Comparison of ENCODE assay signal across 9 mouse cellular contexts in genomic region chr5:76973488-76973887, GRCm38 (mm10). TPM values are rescaled to one million over a fixed set of nuclear protein-coding genes. Genes with fewer than 3 reads are reported as not detected.
DNase-seq lines count a peak whose midpoint lies in the region; ATAC-seq and TF ChIP-seq lines count a peak whose summit lies in the region.
"Had no signal": no experiment of that assay in that cellular context is flagged by ENCODE, and none has a peak within 500 bp of the region (broad histone marks: within the 10 kb centered on the region; RNA-seq: fewer than 3 reads in every experiment).

No protein-coding gene starts in this region.

- H3K9ac ChIP-seq in heart, embryonic 11.5 days (ENCODE audit: low read depth, low read length): no peak overlapping the region; the same call in 1 of the 2 replicates
- peak overlapping the region; percentile 77 for H3K9ac ChIP-seq in CH12.LX (ENCODE audit: insufficient read depth, low read depth)
- H3K9ac ChIP-seq in hindbrain, embryonic 11.5 days (ENCODE audit: low read depth, low read length): no peak overlapping the region

- H3K27me3 ChIP-seq in heart, embryonic 11.5 days (ENCODE audit: control insufficient read depth, insufficient read depth, low read length): no peaks in the 10 kb centered on the region
- no peaks in the 10 kb centered on the region for H3K27me3 ChIP-seq in CH12.LX (replicated peaks)
- no peaks in the 10 kb centered on the region for H3K27me3 ChIP-seq in hindbrain, embryonic 11.5 days (ENCODE audit: control insufficient read depth, insufficient read depth, low read length)
- H3K27me3 ChIP-seq in megakaryocyte, embryonic 14.5 days (replicated peaks): no peaks in the 10 kb centered on the region

- TF ChIP-seq EP300 in CH12.LX (IDR thresholded peaks at IDR 0.05; ENCODE audit: low read length): no peak

- no peak overlapping the region for H3K27ac ChIP-seq in heart, embryonic 11.5 days (ENCODE audit: low read depth, low read length)
- H3K27ac ChIP-seq in CH12.LX (ENCODE audit: insufficient read depth, low read depth): no peak overlapping the region
- H3K27ac ChIP-seq in hindbrain, embryonic 11.5 days (ENCODE audit: low read depth, low read length): no peak overlapping the region

- H3K36me3 ChIP-seq in heart, embryonic 11.5 days (ENCODE audit: control insufficient read depth, insufficient read depth, low read length): peaks cover 8% of the 10 kb centered on the region
- peaks cover 31 to 48% of the 10 kb centered on the region in 2 experiments for H3K36me3 ChIP-seq in CH12.LX (replicated peaks in 1 of 2; ENCODE audit: control insufficient read depth in 1 of 2, insufficient read depth in 1 of 2, low read length in 1 of 2)
- peaks cover 6% of the 10 kb centered on the region; the same call in 1 of the 2 replicates for H3K36me3 ChIP-seq in hindbrain, embryonic 11.5 days (ENCODE audit: control insufficient read depth, insufficient read depth, low read length)
- peaks cover 43% of the 10 kb centered on the region for H3K36me3 ChIP-seq in megakaryocyte, embryonic 14.5 days (replicated peaks; ENCODE audit: low read length)

- ATAC-seq in heart, embryonic 11.5 days (replicated peaks; ENCODE audit: insufficient number of reproducible peaks, low FRiP score, low TSS enrichment): no peak
- no peak for ATAC-seq in hindbrain, embryonic 11.5 days (ENCODE audit: low FRiP score)

- in situ Hi-C loops in CH12.LX (cut with MboI; ENCODE audit: low pct_ligation_motif_present, low pct_unique_long_range_greater_than_20kb, low sequenced_read_pairs): no loop called here

- no peaks in the 10 kb centered on the region for H3K9me3 ChIP-seq in heart, embryonic 11.5 days (replicated peaks; ENCODE audit: control insufficient read depth, low read length)
- no peaks in the 10 kb centered on the region for H3K9me3 ChIP-seq in CH12.LX (replicated peaks; ENCODE audit: low read length)
- no peaks in the 10 kb centered on the region for H3K9me3 ChIP-seq in hindbrain, embryonic 11.5 days (ENCODE audit: control insufficient read depth, low read length)
- H3K9me3 ChIP-seq in megakaryocyte, embryonic 14.5 days: no peaks in the 10 kb centered on the region

- peaks cover 14% of the 10 kb centered on the region for H3K4me1 ChIP-seq in heart, embryonic 11.5 days (ENCODE audit: control insufficient read depth, insufficient read depth, low read length)
- peaks cover 4 to 17% of the 10 kb centered on the region in 2 experiments; a peak in 3 of 4 replicates for H3K4me1 ChIP-seq in CH12.LX (ENCODE audit: control insufficient read depth in 1 of 2, insufficient read depth in 2 of 2)
- H3K4me1 ChIP-seq in hindbrain, embryonic 11.5 days (replicated peaks; ENCODE audit: control insufficient read depth, insufficient read depth, low read length): no peaks in the 10 kb centered on the region
- peaks cover 25% of the 10 kb centered on the region for H3K4me1 ChIP-seq in megakaryocyte, embryonic 14.5 days

- dilution Hi-C loops in CH12.LX (cut with MboI; ENCODE audit: extremely low pct_ligation_motif_present, extremely low pct_unique_long_range_greater_than_20kb, low sequenced_read_pairs): no loop called here

- peak overlapping the region; percentile 96 for H3K4me3 ChIP-seq in heart, embryonic 11.5 days (ENCODE audit: low read depth, low read length)
- H3K4me3 ChIP-seq in CH12.LX (replicated peaks in 1 of 3; ENCODE audit: low read depth in 2 of 3, low read length in 2 of 3, poor library complexity in 1 of 3): peak overlapping the region; percentile 93 to 99 (median 98)
- peak overlapping the region; percentile 94; the same call in 1 of the 2 replicates for H3K4me3 ChIP-seq in hindbrain, embryonic 11.5 days (ENCODE audit: low read depth, low read length)
- H3K4me3 ChIP-seq in megakaryocyte, embryonic 14.5 days (replicated peaks): peak overlapping the region; percentile 99

- intact Hi-C loops in heart, postnatal 25 days (cut with DNase I): loop anchor here (5.0 kb wide), 1 partner anchor 66 kb away; the partner anchor contains the start of gene Aasdh

- no peak for TF ChIP-seq POLR2A in CH12.LX (IDR thresholded peaks at IDR 0.05; ENCODE audit: low read depth, low read length)

- no peak for TF ChIP-seq CTCF in CH12.LX (conservative IDR thresholded peaks at IDR 0.05 in 1 of 2, IDR thresholded peaks at IDR 0.05 in 1 of 2; ENCODE audit: low read depth in 2 of 2, low read length in 2 of 2)

- TF ChIP-seq RAD21 in CH12.LX (IDR thresholded peaks at IDR 0.05; ENCODE audit: low read depth, low read length): no peak

- peak overlapping the region; percentile 94 for H3K4me2 ChIP-seq in heart, embryonic 11.5 days
- H3K4me2 ChIP-seq in CH12.LX (ENCODE audit: insufficient read depth, low read depth, poor library complexity, severe bottlenecking): peak overlapping the region; percentile 53
- H3K4me2 ChIP-seq in hindbrain, embryonic 11.5 days (replicated peaks; ENCODE audit: low read depth, low read length): peak overlapping the region; percentile 79

- H3K79me2 ChIP-seq in CH12.LX (replicated peaks; ENCODE audit: control insufficient read depth, extremely low read depth, insufficient read depth, poor library complexity, severe bottlenecking): peaks cover 30% of the 10 kb centered on the region

- WGBS in heart, embryonic 11.5 days (ENCODE audit: insufficient replicate concordance): 60% methylated on average over 3 of the region's 3 CpGs
- WGBS in hindbrain, embryonic 11.5 days: 72% methylated on average over 3 of the region's 3 CpGs

- DNase-seq in heart, postnatal 25 days (ENCODE audit: low spot score): no peak
- DNase-seq in CH12.LX (ENCODE audit: extremely low read depth): no peak
- no peak for DNase-seq in hindbrain, embryonic 11.5 days (ENCODE audit: low spot score)
- DNase-seq in cerebellum, adult 9-11 months: no peak
- no peak for DNase-seq in cerebellum, adult 11 months
- no peak for DNase-seq in right cerebral cortex, postnatal 25 days
- DNase-seq: right cerebral cortex, postnatal 4 days had no signal

TF ChIP-seq in CH12.LX, 34 proteins besides CTCF, POLR2A, EP300 and RAD21:
- TF ChIP-seq ZC3H11A (IDR thresholded peaks at IDR 0.05; ENCODE audit: low read depth, low read length): no peak
- no peak for TF ChIP-seq MEF2A (IDR thresholded peaks at IDR 0.05; ENCODE audit: borderline replicate concordance, low read depth, low read length)
- TF ChIP-seq MXI1 (IDR thresholded peaks at IDR 0.05; ENCODE audit: low read depth, low read length): no peak
- no peak for TF ChIP-seq RCOR1 (conservative IDR thresholded peaks at IDR 0.05; ENCODE audit: low read depth, low read length)
TF ChIP-seq in CH12.LX: peak in this region for 0.

RNA-seq across cellular contexts. Expression of gene Srp72, which starts 1.0 kb away (rescaled TPM):
- 51.4 and 51.9 TPM in 2 replicates for polyA plus RNA-seq in heart, embryonic 11.5 days (2014; fragmentation: Nextera tagmentation; extraction: Ambion mirVana)
- total RNA-seq in heart, postnatal 25 days (2021): 10 to 100 TPM; 52.7 to 59.6 TPM
- total RNA-seq in CH12.LX (2012; rRNA removed) (73.6 and 77.4 TPM in 2 replicates), CH12.LX (2014; rRNA removed) (85.2 and 88.9 TPM in 2 replicates)
- polyA plus RNA-seq in CH12.LX (2012; ENCODE audit: insufficient read length, low read depth): 148 and 171 TPM in 2 replicates
- polyA plus RNA-seq in hindbrain, embryonic 11.5 days (2014; fragmentation: Nextera tagmentation; extraction: Ambion mirVana): 77.3 and 82.3 TPM in 2 replicates
- 10.0 and 62.0 TPM in 2 replicates for polyA plus RNA-seq in megakaryocyte, embryonic 14.5 days (2012; ENCODE audit: insufficient read depth, low replicate concordance)

RNA-seq across cellular contexts. Expression of gene Ppat, which starts 22.1 kb away (rescaled TPM):
- 38.7 and 39.6 TPM in 2 replicates for polyA plus RNA-seq in heart, embryonic 11.5 days (2014; fragmentation: Nextera tagmentation; extraction: Ambion mirVana)
- total RNA-seq in heart, postnatal 25 days (2021): 10 to 100 TPM; 12.2 to 15.5 TPM
- 65.8 and 88.2 TPM in 2 replicates for total RNA-seq in CH12.LX (2012; rRNA removed)
- 156 and 162 TPM in 2 replicates for total RNA-seq in CH12.LX (2014; rRNA removed)
- polyA plus RNA-seq in CH12.LX (2012; ENCODE audit: insufficient read length, low read depth): 118 and 125 TPM in 2 replicates
- 31.3 and 36.1 TPM in 2 replicates for polyA plus RNA-seq in hindbrain, embryonic 11.5 days (2014; fragmentation: Nextera tagmentation; extraction: Ambion mirVana)
- 0.50 and 4.0 TPM in 2 replicates for polyA plus RNA-seq in megakaryocyte, embryonic 14.5 days (2012; ENCODE audit: insufficient read depth, low replicate concordance)

RNA-seq across cellular contexts. Expression of gene Paics, which starts 22.4 kb away (rescaled TPM):
- 270 and 300 TPM in 2 replicates for polyA plus RNA-seq in heart, embryonic 11.5 days (2014; fragmentation: Nextera tagmentation; extraction: Ambion mirVana)
- total RNA-seq in heart, postnatal 25 days (2021): 100 to 1,000 TPM; 138 to 159 TPM
- 274 and 275 TPM in 2 replicates for total RNA-seq in CH12.LX (2012; rRNA removed)
- total RNA-seq in CH12.LX (2014; rRNA removed): 440 and 496 TPM in 2 replicates
- polyA plus RNA-seq in CH12.LX (2012; ENCODE audit: insufficient read length, low read depth): 259 and 322 TPM in 2 replicates
- 351 and 390 TPM in 2 replicates for polyA plus RNA-seq in hindbrain, embryonic 11.5 days (2014; fragmentation: Nextera tagmentation; extraction: Ambion mirVana)
- polyA plus RNA-seq in megakaryocyte, embryonic 14.5 days (2012; ENCODE audit: insufficient read depth, low replicate concordance): 2.7 and 25.3 TPM in 2 replicates

RNA-seq across cellular contexts. Expression of gene Arl9, which starts 30.4 kb away (rescaled TPM):
- 0.46 TPM in 1 of 2 replicates, not detected in the other for polyA plus RNA-seq in heart, embryonic 11.5 days (2014; fragmentation: Nextera tagmentation; extraction: Ambion mirVana)
- not detected for total RNA-seq in heart, postnatal 25 days (2021)
- total RNA-seq in CH12.LX (2012; rRNA removed) (0.38 TPM in 1 of 2 replicates, not detected in the other), CH12.LX (2014; rRNA removed) (1.4 TPM in 1 of 2 replicates, not detected in the other)
- polyA plus RNA-seq in CH12.LX (2012; ENCODE audit: insufficient read length, low read depth): 2.2 and 2.6 TPM in 2 replicates
- polyA plus RNA-seq in hindbrain, embryonic 11.5 days (2014; fragmentation: Nextera tagmentation; extraction: Ambion mirVana): 0.66 TPM in 1 of 2 replicates, not detected in the other
- not detected in 2 replicates for polyA plus RNA-seq in megakaryocyte, embryonic 14.5 days (2012; ENCODE audit: insufficient read depth, low replicate concordance)

RNA-seq across cellular contexts. Expression of gene Thegl, which starts 42.3 kb away (rescaled TPM):
- polyA plus RNA-seq in heart, embryonic 11.5 days (2014; fragmentation: Nextera tagmentation; extraction: Ambion mirVana): 0.21 TPM in 1 of 2 replicates, not detected in the other
- not detected for total RNA-seq in heart, postnatal 25 days (2021)
- total RNA-seq in CH12.LX (2012; rRNA removed) (0.25 TPM in 1 of 2 replicates, not detected in the other), CH12.LX (2014; rRNA removed) (not detected in 2 replicates)
- not detected in 2 replicates for polyA plus RNA-seq in CH12.LX (2012; ENCODE audit: insufficient read length, low read depth)
- 0.46 TPM in 1 of 2 replicates, not detected in the other for polyA plus RNA-seq in hindbrain, embryonic 11.5 days (2014; fragmentation: Nextera tagmentation; extraction: Ambion mirVana)
- not detected in 2 replicates for polyA plus RNA-seq in megakaryocyte, embryonic 14.5 days (2012; ENCODE audit: insufficient read depth, low replicate concordance)
